Mouse (Mus musculus) layer of hippocampus, postnatal 14 days (tissue): ENCODE measurements around the gene Fam234a. TPM values are rescaled to one million over a fixed set of nuclear protein-coding genes. Genes with fewer than 3 reads are reported as not detected.
"Not testable (repeated sequence)": the region's sequence is repeated elsewhere in the genome, so short reads cannot be mapped to it uniquely, and the experiment has no call there.

Source experiments
- DNase-seq, 2 experiments: peaks; one replicate each; pipeline ENCODE4 v3.0.0; 2021 to 2022; ENCODE audit warnings: low spot score in 2 of 2, mixed read lengths in 1 of 2
- total RNA-seq, 2 experiments: library from RNA; stranded (reverse); gene quantifications; 2 replicates each; pipeline ENCODE4 v1.2.3; 2021

The Fam234a gene
- total RNA-seq, 2 experiments from 2014 or later: 24.8 to 31.5 TPM

GRCm38 (mm10) chr17:26181179-26181578 lies 62.9 kb downstream of the Fam234a start:
- no peak for DNase-seq

- no peak for DNase-seq
Measured at GRCm38 (mm10) chr17:26178611-26179010, 65.4 kb downstream of the Fam234a start.

- DNase-seq: not testable (repeated sequence)
Measured at GRCm38 (mm10) chr17:26175248-26175647, 68.8 kb downstream of the Fam234a start.

GRCm38 (mm10) chr17:26168039-26168438 lies 76.0 kb downstream of the Fam234a start:
- no peak for DNase-seq

GRCm38 (mm10) chr17:26162736-26163135 lies 81.3 kb downstream of the Fam234a start:
- no peak for DNase-seq

Other genes starting within 250 kb of the Fam234a start
- 10 to 100 TPM; 82.3 to 85.1 TPM for gene Rab11fip3, start 174.7 kb downstream of the Fam234a start, total RNA-seq
- 10 to 100 TPM; 23.6 to 24.2 TPM for gene Decr2, start 153.9 kb downstream of the Fam234a start, total RNA-seq
- 1 to 10 TPM; 2.4 to 4.2 TPM for gene Nme4, start 148.6 kb downstream of the Fam234a start, total RNA-seq
- gene Tmem8, start 130.9 kb downstream of the Fam234a start, total RNA-seq: 10 to 100 TPM; 11.0 to 11.3 TPM
- 10 to 100 TPM; 70.6 to 71.1 TPM for gene Mrpl28, start 120.7 kb downstream of the Fam234a start, total RNA-seq
- 10 to 100 TPM; 22.2 to 23.3 TPM for gene Axin1, start 105.6 kb downstream of the Fam234a start, total RNA-seq
- gene Pdia2, start 45.2 kb downstream of the Fam234a start, total RNA-seq: under 1 TPM in 1 of 2 experiments, not detected in 1; 0.18 TPM
- 10 to 100 TPM; 56.1 to 69.6 TPM for gene Rgs11, start 41.3 kb downstream of the Fam234a start, total RNA-seq
- gene Arhgdig, start 36.5 kb downstream of the Fam234a start, total RNA-seq: 100 to 1,000 TPM; 147 to 158 TPM
- gene Luc7l, start 8.7 kb upstream of the Fam234a start, total RNA-seq: 10 to 100 TPM; 84.5 to 90.3 TPM
- 10 to 100 TPM; 80.3 to 84.9 TPM for gene Neurl1b, start 170.6 kb upstream of the Fam234a start, total RNA-seq